Mouse (Mus musculus) heart, adult 2 months (tissue): ENCODE data around the gene Qrfp.

Source experiments
- CTCF ChIP-seq: fragments of 200-600 bp; IDR thresholded peaks from 2 replicates; pipeline ENCODE4 v1.8.1; 2022; ENCODE audit warnings: antibody characterized with exemption, mild to moderate bottlenecking, moderate library complexity
- EP300 ChIP-seq: fragments of 200-500 bp; IDR thresholded peaks from 2 replicates; pipeline ENCODE4 v1.6.1; 2011; ENCODE audit warnings: low read depth, low read length, control low read depth; ENCODE audit not compliant: insufficient read depth
- POLR2A ChIP-seq: fragments of 200-500 bp; IDR thresholded peaks from 2 replicates; pipeline ENCODE4 v1.6.1; 2011; ENCODE audit warnings: mild to moderate bottlenecking, low read depth, low read length, control low read depth; ENCODE audit not compliant: insufficient read depth

- TF ChIP-seq POLR2A = no peak
- no peak for TF ChIP-seq CTCF
- TF ChIP-seq EP300 = no peak
These were observed 1.0 kb downstream of the Qrfp start for GRCm38 (mm10) chr2:31809358-31809740.
